Mouse (Mus musculus) adrenal gland, postnatal 10 days (tissue): ENCODE data around the gene Tubb3. TPM values are rescaled to one million over a fixed set of nuclear protein-coding genes. Genes with fewer than 3 reads are reported as not detected.
"Not testable (repeated sequence)": the region's sequence is repeated elsewhere in the genome, so short reads cannot be mapped to it uniquely, and the experiment has no call there.

ENCODE experiments used
- DNase-seq: peaks from one replicate; pipeline ENCODE4 v3.0.0; 2021; ENCODE audit warnings: mixed read lengths
- total RNA-seq, 2 experiments: library from RNA; stranded (reverse); gene quantifications; 2 replicates each; pipeline ENCODE4 v1.2.3; 2021

Tubb3 gene
- total RNA-seq, 2 experiments from 2014 or later, result 29.3 to 74.9 TPM

DNA sequence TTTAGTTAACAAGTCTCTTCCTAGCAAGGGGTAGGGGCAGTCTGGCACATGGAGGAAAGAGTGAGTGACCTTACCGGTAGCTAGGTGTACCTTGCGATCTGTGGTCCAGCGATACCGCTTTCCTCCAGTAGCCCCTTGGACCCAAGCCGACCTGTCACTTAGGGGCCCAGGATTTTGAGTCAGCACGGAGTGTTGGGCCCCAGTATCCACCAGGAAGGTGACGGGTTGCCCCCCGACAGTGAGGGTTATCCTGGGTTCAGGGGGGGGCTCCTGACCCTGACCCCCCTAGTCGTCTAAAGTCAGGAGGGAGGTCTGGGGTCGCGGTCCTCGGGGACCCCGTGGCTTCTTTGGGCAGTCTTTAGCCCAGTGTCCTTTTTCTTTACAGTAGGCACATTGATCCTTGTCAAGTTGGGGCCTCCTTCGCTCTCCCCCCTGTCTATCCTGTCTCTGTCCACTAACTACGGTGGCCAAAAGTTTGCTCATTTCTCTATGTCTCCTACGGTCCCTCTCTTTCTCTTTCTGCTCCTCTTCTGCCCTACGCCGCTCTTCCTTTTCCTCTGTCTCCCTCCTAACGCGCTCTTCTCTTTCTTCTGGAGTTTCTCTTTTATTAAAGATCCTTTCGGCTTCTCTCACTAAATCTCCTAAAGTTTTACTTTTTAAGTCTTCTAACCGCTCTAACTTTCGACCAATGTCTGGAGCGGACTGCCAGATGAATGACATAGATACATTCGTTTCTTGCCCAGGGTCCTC is 20.6 kb downstream of the Tubb3 start:
- DNase-seq, result no peak

DNA sequence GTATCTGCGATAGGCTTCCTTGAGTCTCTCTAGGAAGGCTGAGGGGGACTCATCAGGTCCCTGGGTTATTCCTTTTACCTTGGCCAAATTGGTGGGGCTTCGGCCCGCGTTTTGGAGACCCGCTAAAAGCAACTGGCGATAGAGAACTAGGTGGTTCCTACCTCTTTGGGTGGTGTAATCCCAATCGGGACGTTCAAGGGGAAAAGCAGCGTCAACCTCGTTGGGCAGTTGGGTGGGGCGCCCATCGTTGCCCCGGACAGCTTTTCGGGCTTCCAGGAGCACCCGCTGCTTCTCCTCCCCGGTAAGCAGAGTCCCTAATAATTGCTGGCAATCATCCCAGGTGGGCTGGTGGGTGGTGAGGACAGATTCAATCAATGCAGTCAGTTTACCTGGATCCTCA is 21.2 kb downstream of the Tubb3 start:
- no peak for DNase-seq

DNA sequence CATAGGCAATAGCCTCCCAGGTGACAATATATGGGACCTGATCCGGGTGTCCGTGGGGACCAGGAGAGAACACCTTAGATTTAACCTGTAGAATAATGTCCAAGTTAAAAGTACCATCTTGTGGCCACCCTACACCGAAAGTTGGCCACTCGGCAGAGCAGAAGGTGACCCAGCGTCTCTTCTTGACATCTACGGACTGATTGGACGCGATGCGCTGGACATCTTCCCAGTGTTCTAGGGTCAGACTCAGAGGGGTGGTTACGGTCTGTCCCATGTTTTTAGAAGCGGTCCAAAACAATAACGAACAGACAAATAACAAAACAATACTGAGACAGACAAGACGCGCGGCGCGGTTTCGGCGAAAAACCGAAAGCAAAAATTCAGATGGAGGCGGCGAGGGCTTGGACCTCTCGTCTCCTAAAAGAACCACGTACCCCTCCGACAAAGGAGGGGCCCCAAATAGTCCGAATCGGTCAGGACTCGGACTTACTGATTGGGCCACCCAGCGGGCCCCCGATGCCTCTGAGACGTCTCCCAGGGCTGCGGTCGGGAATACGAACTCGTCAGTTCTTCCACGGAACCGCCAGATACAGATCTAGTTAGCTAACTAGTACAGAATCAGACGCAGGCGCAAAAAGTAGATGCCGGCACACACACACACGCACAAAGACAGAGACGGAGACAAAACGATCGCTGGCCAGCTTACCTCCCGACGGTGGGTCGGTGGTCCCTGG is 22.2 kb downstream of the Tubb3 start:
- not testable (repeated sequence) for DNase-seq

DNA sequence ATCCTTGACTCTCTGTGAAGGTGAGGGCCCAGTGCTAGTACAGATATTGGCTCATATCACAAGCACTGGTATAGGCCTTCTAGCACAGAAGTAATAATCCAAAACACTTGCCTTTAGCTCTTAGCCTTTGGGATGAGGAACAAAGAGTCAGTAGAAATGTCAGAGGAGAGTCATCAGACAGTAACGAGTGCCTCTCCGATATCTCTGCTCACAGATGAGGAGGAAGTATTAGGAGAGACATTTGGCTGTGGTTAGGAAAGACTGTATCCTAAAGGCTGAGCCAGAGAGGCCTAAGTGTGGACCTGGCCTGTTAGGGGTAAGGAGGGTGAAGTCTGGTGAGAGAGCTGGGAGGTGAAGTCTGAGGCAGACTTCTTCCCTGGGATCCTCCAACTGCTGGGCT is 30.6 kb downstream of the Tubb3 start:
- DNase-seq, result no peak

DNA sequence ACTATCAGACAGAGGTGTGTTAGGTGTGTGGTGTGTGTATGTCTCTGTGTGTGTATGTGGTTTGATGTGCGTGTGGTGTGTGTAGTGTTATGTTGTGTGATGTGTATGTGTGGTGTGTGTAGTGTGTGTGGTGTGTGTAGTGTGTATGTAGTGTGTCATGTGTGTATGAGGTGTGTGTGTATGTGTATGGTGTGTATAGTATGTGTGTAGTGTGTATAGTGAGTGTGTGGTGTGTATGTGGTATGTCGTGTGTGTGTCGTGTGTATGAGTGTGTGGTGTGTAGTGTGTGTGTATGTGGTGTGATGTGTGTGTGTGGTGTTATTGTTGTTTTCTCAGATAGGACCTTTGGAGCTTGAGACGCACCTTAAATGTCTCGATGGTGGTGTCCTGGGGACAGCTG is 31.1 kb downstream of the Tubb3 start:
- no peak for DNase-seq

DNA sequence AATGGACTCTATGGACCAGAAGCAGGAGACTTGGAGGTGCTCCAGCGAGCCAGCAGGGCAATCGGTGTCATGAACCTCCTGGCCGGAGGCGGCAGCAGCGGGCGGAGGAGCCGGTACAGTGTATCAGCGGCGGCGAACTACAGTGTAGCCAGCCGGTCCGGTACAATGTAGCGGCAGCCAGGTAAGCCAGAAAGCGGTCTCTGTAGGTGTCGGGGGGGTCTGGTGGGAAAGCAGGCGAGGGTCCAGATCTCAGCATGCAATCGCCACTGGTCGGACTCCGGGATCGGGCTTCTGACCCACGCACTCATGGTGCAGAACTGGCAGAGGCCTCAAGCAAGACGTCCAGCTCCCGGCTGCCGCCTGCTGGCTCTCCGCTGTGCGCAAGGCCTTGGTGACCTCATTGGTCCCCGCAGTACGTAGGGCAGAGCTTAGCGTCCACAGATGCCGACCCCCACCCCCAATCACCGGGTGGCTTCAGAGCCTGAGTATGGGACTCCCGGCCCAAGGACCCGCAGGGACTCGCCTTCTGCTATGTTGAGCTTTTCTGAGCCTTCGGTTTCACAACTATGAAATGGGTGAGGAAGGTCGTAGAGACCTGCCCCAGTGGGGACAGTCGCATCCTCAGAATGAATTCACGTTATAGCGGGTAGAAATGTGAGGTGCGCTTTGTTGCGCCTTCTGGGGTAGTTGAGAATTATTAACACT is 31.8 kb downstream of the Tubb3 start:
- peak; percentile 98 for DNase-seq

DNA sequence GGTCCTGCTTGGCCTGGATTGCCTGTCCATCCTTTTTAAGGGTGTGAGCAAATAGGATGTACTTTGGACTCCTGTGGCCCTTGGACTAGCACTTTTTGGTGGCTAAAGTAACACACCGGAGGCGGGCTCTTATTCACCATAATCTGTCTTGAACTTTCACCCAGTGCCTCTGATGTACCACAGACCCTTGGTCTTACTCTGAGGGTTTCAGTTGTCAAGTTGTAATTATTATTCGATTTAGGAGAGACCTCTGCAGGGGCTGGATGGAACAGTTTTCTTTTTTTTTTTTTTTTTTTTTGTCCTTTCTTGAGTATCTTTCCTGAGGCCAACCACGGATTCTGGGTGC is 32.3 kb downstream of the Tubb3 start:
- no peak for DNase-seq

DNA sequence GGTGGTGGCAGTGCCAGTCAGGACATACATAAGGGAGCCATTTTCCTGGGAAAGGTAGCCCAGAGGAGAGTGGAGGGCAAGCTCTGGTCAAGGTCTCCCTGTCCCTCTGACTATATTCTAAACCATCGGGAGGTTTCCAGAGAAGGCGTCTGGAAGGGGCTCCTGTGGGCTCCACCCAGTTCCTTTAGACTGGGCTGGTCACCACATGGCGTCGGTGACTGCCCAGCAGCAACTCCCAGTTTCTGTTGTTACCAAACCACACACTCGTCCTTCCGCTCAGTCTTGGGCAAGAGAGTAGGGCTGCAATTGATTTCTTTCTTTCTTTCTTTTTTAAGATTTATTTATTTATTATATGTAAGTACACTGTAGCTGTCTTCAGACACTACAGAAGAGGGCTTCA is 32.9 kb downstream of the Tubb3 start:
- no peak for DNase-seq

DNA sequence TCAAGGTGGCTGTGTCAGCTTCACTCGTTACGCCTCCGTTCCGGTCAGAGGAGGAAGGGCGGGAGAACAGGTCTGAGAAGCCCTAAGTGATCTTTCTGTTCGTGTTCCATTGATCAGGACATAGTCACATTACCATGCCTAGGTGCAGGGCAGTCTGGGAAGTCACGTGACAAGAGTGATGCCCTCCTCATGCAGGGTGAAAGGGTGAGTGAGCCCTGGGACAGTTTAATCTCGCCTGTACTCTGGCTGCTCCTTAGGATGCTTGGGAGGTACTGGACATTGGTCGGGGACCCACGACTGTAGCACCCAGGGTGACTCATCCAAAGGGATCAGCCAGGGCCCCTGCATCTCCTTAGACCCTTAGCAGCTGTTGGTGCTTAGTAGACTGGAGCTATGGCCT is 34.8 kb downstream of the Tubb3 start:
- no peak for DNase-seq

DNA sequence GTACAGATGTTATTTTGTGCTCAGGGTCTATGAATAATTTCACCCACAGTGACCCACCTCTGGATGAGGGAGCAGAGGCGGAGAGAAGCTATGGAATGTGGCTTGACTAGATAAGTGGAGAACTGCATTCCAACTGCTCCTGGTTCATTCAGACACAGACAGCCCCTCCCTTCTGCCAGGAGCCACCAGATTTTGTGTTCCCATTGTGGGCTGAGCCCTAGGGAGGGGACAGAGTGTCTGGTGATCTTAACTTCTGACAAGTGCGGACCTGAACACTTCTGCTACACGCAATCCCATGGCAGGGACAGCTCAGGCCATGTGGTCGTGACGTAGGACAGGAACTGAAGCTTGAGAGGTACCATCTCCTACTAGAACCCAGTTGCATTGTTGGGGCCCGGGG is 35.6 kb downstream of the Tubb3 start:
- DNase-seq, result no peak

DNA sequence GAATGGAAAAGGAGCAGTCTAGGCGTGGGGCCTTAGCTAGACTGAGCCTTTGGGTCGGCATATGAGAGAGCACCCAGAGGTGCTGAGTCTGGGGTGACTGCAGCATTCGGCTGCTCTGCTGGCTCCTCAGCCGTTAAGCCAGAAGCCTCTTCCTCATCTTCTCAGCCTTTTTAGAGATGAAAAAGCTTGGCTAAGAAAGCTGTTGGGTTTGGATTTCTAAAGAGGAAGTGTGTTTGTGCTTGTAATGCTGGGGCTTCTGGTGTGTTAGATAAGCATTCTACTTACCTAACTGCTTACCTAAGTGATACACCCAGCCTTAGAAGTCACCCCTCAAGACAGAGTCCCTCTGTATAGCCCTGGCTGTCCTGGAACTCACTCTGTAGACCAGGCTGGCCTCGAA is 39.6 kb downstream of the Tubb3 start:
- DNase-seq, result no peak

DNA sequence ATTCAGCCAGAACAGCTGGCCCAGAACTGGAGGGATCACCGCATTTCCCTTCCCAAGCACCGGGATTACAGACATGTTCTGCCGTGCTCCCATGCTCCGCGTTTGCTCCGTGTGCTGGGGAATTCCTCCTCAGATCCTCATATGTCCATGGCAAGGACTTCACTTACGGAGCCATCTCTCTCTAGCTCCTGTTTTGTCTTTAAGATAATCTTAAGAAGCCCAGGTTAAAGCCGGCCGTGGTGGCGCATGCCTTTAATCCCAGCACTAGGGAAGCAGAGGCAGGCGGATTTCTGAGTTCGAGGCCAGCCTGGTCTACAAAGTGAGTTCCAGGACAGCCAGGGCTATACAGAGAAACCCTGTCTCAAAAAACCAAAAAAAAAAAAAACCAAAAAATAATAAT is 40.5 kb downstream of the Tubb3 start:
- not testable (repeated sequence) for DNase-seq

DNA sequence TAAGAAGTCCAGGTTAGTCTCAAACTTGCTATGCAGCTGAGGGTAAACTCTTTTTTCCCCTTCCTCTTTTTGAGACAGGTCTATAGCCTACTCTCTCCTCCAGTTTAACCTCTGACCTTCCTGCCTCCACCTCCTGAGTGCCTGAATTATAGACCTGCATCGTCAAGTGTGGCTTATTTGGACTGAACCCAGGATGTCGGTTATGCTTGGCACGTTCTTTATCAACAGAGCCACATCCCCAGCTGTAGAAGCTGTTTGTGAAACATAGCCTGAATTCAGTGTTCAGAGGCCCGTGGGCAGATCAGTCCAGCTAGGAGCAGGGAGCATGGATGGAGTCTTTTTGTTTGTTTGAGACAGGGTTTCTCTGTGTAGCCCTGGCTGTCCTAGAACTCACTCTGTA is 40.9 kb downstream of the Tubb3 start:
- no peak for DNase-seq

DNA sequence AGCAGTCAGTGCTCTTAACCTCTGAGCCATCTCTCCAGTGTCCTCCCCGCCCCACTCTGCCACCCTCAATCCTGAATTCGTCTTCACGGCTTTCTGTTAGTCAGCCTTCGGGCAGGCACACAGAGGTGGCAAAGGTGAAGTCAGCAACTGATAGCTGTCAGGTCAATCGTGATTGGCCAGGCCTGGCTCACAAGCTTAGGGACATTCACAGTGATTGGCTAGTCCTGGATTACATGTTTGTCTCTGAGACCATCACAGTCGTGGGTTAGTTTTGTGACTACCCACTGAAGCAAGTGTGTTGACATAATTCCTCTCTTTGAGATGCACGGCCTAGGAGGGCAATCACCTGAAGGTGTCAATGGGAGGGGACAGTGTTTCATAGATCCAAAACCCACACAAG is 42.1 kb downstream of the Tubb3 start:
- DNase-seq, result no peak

DNA sequence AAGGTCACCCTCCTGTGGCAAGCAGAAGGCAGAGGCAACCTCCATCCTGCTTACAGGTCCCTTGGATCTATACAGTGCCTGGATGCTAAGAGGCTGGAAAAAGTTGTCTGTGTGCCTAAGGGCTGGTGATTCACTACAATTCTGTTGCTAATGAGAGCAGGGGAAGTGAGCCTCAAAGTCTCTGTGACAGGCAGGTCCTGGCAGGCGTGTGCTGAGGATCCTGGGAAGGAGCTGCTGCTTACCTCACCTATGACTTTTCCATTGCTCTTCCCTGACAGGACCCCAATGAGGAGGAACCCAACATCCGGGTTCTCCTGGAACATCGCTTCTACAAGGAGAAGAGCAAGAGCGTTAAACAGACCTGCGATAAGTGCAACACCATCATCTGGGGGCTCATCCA is 42.7 kb downstream of the Tubb3 start:
- no peak for DNase-seq

DNA sequence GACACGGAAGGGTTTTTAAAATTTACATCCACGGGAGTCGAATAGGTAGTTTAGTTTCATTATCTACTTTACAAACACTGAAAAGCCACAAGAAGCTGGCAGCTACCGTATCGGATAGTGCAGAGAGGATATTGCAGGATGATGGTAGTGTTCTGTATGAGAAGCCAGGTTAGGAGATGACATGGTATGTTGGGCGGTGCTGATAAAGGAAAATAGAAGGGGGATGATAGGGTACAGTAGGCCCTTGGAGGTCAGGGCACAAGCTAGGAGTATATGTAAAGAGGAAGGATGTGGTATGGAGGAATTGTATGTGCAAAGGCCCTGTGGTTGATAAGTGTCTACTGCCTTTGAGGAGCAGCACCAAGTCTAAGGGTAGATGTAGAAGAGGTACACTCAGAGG is 43.3 kb downstream of the Tubb3 start:
- DNase-seq, result no peak

DNA sequence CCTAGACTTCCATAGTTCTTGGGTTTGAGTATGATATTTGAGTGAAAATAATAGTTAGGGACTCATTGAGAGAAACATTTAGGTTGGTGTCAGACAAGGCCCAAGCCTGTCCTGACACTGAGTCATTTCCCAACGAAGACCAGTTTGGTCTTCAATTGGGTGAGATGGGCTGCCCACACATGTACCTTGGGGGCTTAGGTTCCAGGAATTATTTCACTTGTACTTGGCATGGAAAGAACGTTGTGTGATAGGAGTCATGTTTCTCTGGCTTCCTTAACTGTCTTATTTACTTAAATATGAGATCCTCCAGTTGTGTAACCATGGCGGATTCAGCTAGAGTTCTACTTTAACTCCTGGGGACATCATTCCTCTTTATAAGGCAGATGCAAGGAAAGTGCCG is 52.4 kb downstream of the Tubb3 start:
- DNase-seq, result no peak

DNA sequence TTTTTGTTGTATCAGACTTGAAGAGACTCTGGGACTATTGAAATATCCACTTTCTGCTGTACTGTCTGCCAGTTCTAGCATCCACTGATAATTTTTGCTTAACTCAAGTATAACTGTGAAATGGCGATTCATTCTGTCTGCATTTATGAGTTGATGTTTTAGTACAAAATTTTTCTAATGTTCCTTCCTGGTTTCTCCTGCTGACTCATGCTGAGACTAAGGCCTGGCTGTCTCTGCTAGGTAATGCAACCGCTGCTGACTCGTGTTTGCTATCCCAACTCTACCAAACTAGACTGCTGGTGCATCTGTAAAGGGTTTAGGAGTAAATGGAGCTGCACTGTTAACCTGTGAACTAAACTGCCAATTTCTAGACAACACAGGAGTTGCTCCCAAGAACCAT is 56.3 kb downstream of the Tubb3 start:
- DNase-seq, result no peak

Other genes with a start within 250 kb of the Tubb3 start
- gene Dpep1, start 225.2 kb upstream of the Tubb3 start, total RNA-seq, result 10 to 100 TPM; 19.1 to 33.3 TPM
- 10 to 100 TPM; 76.0 to 81.4 TPM for gene Chmp1a, start 198.7 kb upstream of the Tubb3 start, total RNA-seq
- 1 to 10 TPM; 1.9 to 3.4 TPM for gene Spata33, start 198.6 kb upstream of the Tubb3 start, total RNA-seq
- gene Cdk10, start 186.6 kb upstream of the Tubb3 start, total RNA-seq, result 10 to 100 TPM; 43.6 to 56.7 TPM
- 10 to 100 TPM in 1 of 2 experiments, 1 to 10 TPM in 1; 9.5 to 16.7 TPM for gene Spata2l, start 175.2 kb upstream of the Tubb3 start, total RNA-seq
- 10 to 100 TPM; 17.0 to 21.3 TPM for gene Zfp276, start 157.2 kb upstream of the Tubb3 start, total RNA-seq
- 10 to 100 TPM; 23.1 to 26.7 TPM for gene Vps9d1, start 157.1 kb upstream of the Tubb3 start, total RNA-seq
- 10 to 100 TPM in 1 of 2 experiments, 1 to 10 TPM in 1; 7.7 to 10.6 TPM for gene Fanca, start 92.8 kb upstream of the Tubb3 start, total RNA-seq
- 1 to 10 TPM; 2.0 to 2.5 TPM for gene Spire2, start 78.7 kb upstream of the Tubb3 start, total RNA-seq
- gene Tcf25, start 37.7 kb upstream of the Tubb3 start, total RNA-seq, result 100 to 1,000 TPM; 177 TPM
- not detected for gene Mc1r, start 4.3 kb upstream of the Tubb3 start, total RNA-seq
- gene Def8, start 12.1 kb downstream of the Tubb3 start, total RNA-seq, result 10 to 100 TPM; 33.2 to 40.3 TPM
- gene Afg3l1, start 66.5 kb downstream of the Tubb3 start, total RNA-seq, result 10 to 100 TPM; 66.9 to 70.8 TPM
- gene Dbndd1, start 104.0 kb downstream of the Tubb3 start, total RNA-seq, result under 1 TPM; 0.60 to 0.73 TPM
- 10 to 100 TPM; 11.0 to 12.9 TPM for gene Gas8, start 107.4 kb downstream of the Tubb3 start, total RNA-seq
- gene Rhou, start 242.5 kb downstream of the Tubb3 start, total RNA-seq, result 10 to 100 TPM; 42.8 to 48.5 TPM